Mouse (Mus musculus) c-Kit-positive CD71-negative TER-119-negative erythroid progenitor cells, embryonic 14.5 days (primary cell): ENCODE measurements around the gene Ube2j2.

Source experiments
- DNase-seq: peaks from one replicate; pipeline ENCODE4 v3.0.0-alpha.2; 2013; ENCODE audit warnings: low read depth

The Ube2j2 gene

DNA sequence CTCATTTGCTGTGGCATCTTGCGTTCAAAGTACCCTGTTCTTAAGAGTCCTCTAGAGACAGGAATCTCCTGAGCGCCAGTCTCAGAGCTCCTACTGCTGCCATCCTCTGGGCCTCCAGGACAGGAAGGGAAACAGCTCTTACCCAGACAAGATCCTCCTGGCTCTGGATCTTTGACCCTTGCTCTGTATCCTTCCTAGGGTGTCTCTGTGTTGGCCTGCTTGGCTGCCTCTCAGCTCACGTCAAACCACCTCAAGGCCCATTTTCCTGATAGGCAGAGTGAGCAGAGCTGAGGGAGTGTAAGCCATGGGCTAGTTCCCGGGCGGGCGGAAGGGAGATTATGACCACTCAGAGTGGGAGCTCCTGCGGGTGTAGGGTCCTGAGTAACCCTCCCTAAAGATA lies 19.5 kb downstream of the Ube2j2 start:
- no peak for DNase-seq

DNA sequence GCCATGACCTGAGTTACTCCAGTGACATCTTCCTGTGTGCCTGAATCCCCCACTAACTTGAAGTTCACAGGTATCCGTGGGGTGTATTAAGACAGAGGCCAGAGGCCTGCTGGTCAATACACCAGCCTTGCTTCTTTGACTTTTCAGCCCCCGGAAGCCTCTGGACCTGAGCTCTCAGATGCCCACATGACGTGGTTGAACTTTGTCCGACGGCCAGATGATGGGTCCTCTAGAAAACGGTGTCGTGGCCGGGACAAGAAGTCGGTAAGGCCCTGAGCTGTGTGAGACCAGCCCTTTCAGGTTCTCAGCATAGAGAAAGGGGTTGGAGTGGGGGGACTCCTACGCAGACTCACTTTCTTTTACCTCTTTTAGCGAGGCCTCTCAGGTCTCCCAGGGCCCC lies 20.8 kb downstream of the Ube2j2 start:
- no peak for DNase-seq

DNA sequence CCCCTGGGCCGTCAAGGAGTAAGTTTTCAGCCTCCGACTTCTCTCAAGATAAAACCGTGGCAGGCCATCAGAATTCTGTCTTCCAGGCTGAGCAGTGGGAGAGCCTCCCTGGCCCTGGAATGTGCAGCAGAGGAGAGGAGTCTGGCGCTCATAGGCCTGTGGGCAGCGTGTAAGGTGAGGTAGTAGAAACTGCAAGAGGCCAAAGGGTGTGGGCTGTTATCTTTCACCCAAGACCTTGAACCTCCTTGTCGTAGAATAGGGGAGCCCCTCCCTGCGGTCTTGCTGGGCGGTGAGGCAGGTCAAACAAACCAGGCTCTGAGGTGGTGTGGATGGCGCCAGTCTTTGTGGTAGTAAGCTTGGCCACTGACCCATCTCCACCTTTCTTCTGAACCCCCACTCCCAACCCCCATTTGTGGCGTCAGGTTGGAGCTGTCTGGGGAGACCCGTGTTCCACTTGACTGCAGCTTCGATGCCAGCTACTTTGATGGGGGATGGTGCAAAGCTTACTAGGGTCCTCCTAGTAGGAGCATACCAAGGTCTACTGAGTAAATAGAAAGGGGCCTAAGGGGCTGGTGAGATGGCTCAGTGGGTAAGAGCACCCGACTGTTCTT lies 25.5 kb downstream of the Ube2j2 start:
- no peak for DNase-seq

DNA sequence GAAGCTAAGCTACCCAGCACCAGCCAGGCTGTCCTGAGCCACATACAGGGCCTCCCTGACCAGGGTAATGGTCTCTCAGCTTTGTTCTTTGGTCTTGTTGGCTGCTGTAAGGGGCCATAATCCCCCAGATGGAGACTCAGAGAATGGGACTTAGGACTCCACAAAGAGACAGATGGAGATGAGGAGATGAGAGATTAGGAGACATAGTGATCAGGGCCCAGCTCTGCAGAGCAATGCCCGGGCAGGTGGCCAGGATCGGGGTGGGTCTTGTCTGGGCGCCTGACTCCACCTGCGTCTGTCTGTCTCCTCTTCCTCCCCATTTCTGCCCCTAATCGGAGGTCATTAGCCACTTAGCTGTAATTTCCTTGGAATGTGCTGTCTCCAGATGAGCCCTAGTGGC lies 26.7 kb downstream of the Ube2j2 start:
- DNase-seq, result no peak

DNA sequence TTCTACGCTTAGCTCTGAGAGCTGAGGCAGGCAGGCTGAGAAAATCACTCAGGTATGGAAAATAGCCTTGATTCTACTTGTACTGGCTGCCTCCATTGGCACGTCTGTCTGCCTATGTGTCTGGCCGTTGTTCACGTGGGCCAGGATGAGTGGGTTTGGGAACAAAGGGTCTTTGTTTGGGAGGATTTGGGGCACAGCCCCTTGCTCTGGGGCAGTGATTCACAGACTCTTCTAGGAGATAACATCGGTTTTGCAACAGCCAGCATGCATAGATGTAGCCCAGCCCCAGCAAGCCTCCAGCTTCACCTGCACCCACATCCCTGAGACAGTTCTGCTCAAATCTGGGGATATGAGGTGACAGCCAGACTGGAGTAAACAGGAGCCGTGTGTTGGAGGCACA lies 29.0 kb downstream of the Ube2j2 start:
- no peak for DNase-seq

DNA sequence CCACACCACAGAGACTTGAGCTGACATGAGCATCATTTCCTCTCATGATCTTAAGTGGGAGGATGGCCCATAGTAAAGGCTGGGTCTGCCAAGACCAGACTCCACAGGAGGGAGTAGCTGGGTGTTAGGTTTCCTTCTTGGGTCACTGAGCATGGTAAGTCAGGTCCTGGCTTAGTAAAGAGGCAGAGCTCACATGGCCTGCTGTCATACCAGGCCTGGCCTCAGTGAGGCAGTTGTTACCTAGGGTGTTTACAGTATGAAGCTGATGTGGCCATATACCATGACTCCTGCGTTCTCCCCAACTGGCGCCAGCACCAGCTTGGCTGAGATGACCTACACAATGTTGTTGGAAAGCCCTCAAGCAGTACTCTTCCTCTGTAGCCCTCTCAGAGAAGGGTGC lies 29.6 kb downstream of the Ube2j2 start:
- no peak for DNase-seq

DNA sequence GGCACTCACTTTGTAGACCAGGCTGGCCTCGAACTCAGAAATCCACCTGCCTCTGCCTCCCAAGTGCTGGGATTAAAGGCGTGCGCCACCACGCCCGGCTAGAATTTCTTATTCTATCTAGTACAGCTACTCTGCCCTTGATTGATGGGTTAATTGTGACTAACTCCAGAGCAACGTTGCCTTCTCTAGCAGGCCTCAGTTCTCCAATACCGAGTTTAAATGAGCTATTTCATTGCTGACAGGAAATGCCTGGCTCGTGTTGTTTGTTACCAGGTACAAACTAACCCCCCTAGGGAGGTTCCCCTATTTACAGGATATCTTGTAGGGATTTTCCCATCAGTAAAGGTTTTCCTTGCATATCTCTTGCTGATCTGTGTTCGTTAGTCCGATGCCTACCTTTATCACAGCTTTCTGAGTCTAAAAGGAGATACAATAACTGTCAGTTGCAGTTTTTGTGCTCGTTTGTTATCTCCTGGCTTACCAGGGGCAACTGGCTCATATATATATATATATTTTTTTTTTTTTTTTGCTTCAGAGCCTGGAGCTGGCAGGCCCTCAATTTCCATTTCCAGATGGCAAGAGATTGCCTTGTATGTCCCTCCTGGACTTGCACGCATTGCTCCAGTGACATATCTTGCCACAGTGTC lies 37.9 kb downstream of the Ube2j2 start:
- no peak for DNase-seq

DNA sequence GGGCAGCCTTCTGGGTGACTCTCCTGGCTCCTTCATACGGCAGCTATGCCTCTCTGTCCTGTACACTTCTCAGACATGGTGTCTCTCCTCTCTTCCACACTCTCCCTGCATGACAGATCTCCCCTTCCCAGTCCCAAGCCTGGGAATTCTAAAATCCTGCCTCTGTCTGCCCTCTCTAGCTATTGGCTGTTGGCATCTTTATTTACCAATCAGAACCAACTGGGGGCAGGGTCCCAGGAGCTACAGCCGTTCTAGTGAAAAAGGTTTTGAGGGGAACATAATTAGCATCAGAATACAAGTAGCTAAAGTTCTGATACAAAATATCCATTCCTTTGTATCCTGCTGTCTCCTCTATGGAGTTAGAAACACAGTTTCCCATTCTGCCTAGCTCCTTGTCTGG lies 40.2 kb downstream of the Ube2j2 start:
- DNase-seq, result no peak

DNA sequence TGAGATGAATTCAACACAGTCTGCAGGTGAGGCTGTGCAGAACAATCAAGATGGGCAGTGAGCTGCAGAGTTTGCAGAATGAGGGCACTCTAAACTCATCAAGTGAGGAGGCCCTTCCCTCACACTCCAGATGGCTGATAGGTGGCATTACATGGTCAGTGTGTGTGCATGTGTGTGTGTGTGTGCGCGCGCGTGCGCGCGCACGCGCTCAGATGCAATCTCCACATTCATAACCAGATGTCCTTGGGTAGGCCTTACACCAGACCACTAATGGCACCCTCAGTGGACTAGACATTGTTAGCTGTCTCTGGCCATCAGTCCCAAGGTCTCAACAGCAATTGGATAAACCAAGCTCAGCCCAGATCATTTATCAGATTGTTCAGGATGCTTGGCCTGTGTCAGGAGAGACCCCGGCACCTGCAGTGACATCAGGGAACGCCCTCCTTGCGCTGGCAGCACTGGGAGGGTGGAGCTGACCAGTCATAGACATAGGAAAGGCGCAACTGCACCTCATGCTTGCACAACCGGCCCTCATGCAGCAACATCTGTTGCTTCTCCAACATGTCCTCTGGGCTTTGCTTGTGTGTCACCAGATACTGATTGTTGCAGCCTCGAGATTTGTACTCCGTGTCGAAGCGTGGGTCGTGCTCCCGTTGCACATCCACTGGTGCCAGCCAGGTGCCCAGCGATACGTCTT lies 47.7 kb downstream of the Ube2j2 start:
- DNase-seq, result no peak

DNA sequence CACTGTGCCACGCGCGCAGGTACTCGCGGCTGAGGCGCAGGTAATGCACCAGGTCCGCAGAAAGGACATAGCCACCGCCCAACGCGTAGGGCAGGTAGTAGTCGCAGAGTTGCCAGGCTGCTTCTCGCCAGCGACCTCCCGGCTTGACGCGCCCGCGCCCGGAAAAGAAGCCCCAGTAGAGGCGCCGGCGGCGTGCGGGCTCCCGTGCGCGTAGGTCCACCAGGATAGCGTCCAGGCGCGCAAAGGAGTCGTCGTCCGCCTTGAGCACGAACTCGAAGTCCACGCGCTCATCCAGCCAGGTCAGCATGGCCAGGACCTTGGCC lies 48.2 kb downstream of the Ube2j2 start:
- DNase-seq, result no peak

DNA sequence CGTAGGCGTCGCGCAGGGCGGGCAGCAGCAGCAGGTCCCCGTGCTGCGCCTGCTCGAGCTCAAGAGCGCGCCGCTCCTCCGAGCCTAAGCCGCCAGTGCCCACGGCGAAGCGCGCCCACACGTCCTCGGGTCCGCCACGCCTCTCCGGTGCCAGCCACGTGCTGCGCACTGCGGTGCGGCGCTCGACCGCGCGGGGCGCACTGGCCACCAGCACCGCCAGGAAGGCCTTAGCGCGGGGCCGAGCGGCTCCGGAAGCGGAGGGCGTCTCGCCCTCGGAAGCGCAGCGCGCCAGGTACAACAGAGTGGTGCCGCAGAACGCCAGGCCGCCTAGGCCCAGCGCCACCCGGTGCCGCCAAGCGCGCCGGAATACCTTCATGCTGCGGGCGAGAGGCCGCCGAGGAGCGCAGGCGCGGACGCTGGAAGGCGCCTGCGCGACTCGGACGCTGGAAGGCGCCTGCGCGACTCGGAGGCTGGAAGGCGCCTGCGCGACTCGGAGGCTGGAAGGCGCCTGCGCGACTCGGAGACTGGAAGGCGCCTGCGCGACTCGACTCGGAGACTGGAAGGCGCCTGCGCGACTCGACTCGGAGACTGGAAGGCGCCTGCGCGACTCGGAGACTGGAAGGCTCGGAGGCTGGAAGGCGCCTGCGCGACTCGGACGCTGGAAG lies 48.7 kb downstream of the Ube2j2 start, which contains the start of the genes B3galt6 and Sdf4:
TSS of gene B3galt6 (minus strand) at position 409 of the 665 bp plus-strand sequence.
TSS of gene Sdf4 (plus strand) at position 632 of the 665 bp plus-strand sequence.
- DNase-seq, result peak; percentile 78

DNA sequence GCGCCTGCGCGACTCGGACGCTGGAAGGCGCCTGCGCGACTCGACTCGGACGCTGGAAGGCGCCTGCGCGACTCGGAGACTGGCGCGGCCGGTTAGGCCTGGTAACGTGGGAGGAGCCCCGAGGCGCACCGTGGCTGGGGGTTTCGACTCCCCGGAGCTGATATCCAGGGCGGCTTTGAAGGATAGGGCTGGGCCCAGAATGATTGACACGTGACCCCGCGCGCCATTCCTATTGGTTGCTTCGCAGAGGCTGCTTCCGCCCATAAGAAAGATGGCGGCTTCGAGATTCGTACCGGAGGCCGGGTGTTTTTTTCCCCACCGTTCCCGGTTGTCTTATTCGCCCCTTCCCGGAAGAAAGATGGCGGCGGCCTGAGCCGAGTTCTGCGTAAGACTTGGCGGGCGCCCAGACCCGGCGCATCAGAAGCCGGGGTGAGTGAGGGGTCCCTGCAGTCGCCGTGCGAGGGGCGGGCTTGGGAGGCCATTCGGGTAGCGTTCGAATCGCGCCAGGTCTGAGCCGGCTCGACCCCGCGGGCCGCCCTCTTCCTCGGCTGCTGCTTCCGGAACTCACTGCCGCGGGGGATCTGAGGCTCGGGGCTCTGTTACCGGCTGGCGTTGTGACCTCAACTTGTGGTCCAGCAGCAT lies 49.4 kb downstream of the Ube2j2 start:
- DNase-seq, result peak; percentile 93

DNA sequence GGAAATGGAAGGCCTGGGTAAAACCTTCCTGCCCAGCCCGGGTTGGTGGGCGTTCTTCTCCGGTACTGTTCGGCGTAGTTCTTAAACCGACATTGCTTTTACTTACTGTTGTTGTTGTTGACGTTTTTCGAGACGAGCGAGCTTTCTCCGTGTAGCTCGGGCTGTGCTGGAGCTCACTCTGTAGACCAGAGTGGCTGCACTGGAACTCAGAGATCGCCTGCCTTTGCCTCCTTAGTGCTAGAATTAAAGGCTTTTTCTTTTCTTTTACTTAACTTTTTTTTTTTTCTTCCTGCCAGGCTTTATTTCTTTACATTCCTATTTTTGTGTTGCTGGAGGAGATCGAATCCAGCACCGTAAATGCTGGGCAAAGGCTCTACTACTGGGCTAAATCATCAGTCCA lies 50.0 kb downstream of the Ube2j2 start:
- DNase-seq, result no peak

DNA sequence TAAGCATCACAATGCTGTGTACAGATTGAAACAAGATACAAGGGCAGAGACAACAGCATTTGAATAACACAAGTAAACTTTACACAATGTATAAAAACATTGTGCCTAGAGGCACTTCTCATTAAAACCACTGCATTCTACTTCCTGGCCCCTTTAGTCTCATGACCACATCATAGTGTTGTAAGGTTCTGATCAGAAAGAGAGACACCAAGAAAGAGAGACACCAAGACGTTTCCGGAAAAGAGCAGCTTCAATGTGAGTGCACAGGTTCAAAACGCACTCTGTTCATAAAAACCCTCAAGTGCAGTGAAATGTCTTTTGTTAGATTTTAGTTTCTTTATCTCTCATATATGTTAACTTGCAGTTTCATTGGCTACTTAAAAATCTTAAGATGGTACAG lies 60.5 kb downstream of the Ube2j2 start:
- no peak for DNase-seq

DNA sequence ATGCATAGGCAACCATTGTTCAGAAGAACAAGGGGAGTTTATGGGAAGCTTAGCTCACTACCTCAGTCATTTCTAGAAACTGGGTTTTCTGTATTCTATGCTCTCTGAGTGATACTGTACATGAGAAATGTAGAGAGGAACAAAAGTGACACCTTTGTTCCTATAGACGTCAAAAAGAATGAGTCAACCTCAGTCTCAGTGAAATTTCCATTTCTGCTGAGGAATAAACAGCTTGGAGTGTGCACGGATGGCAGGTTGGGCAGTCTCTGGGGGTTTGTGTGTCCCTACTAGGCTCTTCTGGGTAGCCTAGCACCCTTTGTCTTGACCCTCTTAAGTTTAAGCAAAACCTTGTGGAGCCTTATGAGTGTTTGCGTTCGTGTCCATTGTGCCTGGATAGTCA lies 64.7 kb downstream of the Ube2j2 start:
- no peak for DNase-seq
